Mouse (Mus musculus) kidney, embryonic 16.5 days (tissue): ENCODE measurements around the gene Gimap9. TPM values are rescaled to one million over a fixed set of nuclear protein-coding genes. Genes with fewer than 3 reads are reported as not detected.

Source experiments
- ATAC-seq: fragments of 200-750 bp; cut with Nextera tagmentation; 2 replicates; pipeline ENCODE4 v1.8.0; 2017; ENCODE audit warnings: moderate TSS enrichment; ENCODE audit not compliant: low FRiP score, low TSS enrichment
- H3K27ac ChIP-seq: fragments of 300-500 bp; sonication (generic); 2 replicates; pipeline ENCODE4 v1.5.1; 2014; ENCODE audit warnings: low read length
- H3K27me3 ChIP-seq: fragments of 300-500 bp; sonication (generic); 2 replicates; pipeline ENCODE4 v1.6.1; 2014; ENCODE audit warnings: low read length, control low read depth, mixed read lengths; ENCODE audit not compliant: insufficient read depth
- H3K36me3 ChIP-seq: fragments of 300-500 bp; sonication (generic); 2 replicates; pipeline ENCODE4 v1.6.1; 2014; ENCODE audit warnings: low read length, control low read depth, mixed read lengths; ENCODE audit not compliant: insufficient read depth
- H3K4me1 ChIP-seq: fragments of 300-500 bp; sonication (generic); 2 replicates; pipeline ENCODE4 v1.6.1; 2014; ENCODE audit warnings: low read length, control low read depth, mixed read lengths; ENCODE audit not compliant: insufficient read depth
- H3K4me2 ChIP-seq: fragments of 300-500 bp; sonication (generic); replicated peaks from 2 replicates; pipeline ENCODE4 v1.6.1; 2014; ENCODE audit warnings: low read depth, low read length
- H3K4me3 ChIP-seq: fragments of 300-500 bp; sonication (generic); 2 replicates; pipeline ENCODE4 v1.5.1; 2014; ENCODE audit warnings: mild to moderate bottlenecking, low read length
- H3K9ac ChIP-seq: fragments of 300-500 bp; sonication (generic); replicated peaks from 2 replicates; pipeline ENCODE4 v1.6.1; 2014; ENCODE audit warnings: low read length
- H3K9me3 ChIP-seq: fragments of 300-500 bp; sonication (generic); 2 replicates; pipeline ENCODE4 v1.6.1; 2016; ENCODE audit warnings: low read length, control low read depth
- WGBS: fragments of 180-500 bp; shearing (Covaris S2); extraction: QIAGEN DNeasy Blood & Tissue Kit; methylation state at CpG from one replicate; pipeline ENCODE4 v1.1.7; 2014; 5-methylcytosine and 5-hydroxymethylcytosine counted together
- polyA plus RNA-seq: library from polyadenylated mRNA; unstranded; fragments of >200 nt; fragmentation: Nextera tagmentation; extraction: Ambion mirVana; gene quantifications from 2 replicates; pipeline ENCODE4 v1.2.1, GENCODE M21; 2015

Gimap9 gene
- polyA plus RNA-seq, 1 experiment from 2014 or later = 14.8 TPM

DNA sequence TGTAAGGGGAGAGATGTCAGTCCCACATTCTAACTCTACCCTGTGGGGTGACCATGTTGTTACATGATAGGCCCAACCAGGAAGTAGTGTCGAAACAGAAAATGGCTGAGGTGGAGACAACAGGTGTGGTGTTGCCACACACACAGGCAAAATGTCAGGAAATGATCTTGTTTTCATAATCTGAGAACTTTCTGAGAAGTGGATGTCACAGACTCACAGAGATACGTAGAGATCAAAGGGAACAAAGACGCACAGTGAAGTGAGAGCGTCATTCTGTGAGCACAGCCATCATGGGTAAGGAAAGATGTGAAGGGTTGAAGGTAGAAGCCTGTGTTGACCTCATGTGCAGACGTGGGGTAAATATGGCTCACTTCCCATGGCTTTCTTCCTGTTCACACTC is 51.8 kb downstream of the Gimap9 start:
- Histone ChIP-seq H3K4me1 (no peaks in the 10 kb centered on the region; the same call in 1 of the 2 replicates), H3K4me2 (no peak overlapping the region), H3K4me3 (no peak overlapping the region), H3K27ac (no peak overlapping the region), H3K9me3 (0 out of 2 replicates have a peak, but pooled peaks cover 3% of the 10 kb centered on the region), H3K27me3 (no peaks in the 10 kb centered on the region), H3K9ac (no peak overlapping the region), H3K36me3 (no peaks in the 10 kb centered on the region)
- WGBS = 89% methylated on average over 5 of the region's 5 CpGs
- no peak for ATAC-seq

Other genes starting within 250 kb of the Gimap9 start
- gene Zfp467, start 230.3 kb upstream of the Gimap9 start, polyA plus RNA-seq = 32.0 and 33.9 TPM in 2 replicates
- 0.36 and 0.97 TPM in 2 replicates for gene Sspo, start 227.9 kb upstream of the Gimap9 start, polyA plus RNA-seq
- 32.7 and 33.8 TPM in 2 replicates for gene Atp6v0e2, start 138.5 kb upstream of the Gimap9 start, polyA plus RNA-seq
- gene Lrrc61, start 121.3 kb upstream of the Gimap9 start, polyA plus RNA-seq = 14.3 and 14.5 TPM in 2 replicates
- gene Rarres2, start 103.3 kb upstream of the Gimap9 start, polyA plus RNA-seq = 64.5 and 76.1 TPM in 2 replicates
- gene Gm45021, start 86.5 kb upstream of the Gimap9 start, polyA plus RNA-seq = not detected in 2 replicates
- 52.9 and 59.3 TPM in 2 replicates for gene Repin1, start 82.2 kb upstream of the Gimap9 start, polyA plus RNA-seq
- 0.69 TPM in 1 of 2 replicates, not detected in the other for gene Gm44965, start 82.2 kb upstream of the Gimap9 start, polyA plus RNA-seq
- gene Zfp775, start 74.1 kb upstream of the Gimap9 start, polyA plus RNA-seq = 7.5 and 9.3 TPM in 2 replicates
- gene AI854703, start 49.4 kb upstream of the Gimap9 start, polyA plus RNA-seq = 4.3 and 5.4 TPM in 2 replicates
- 3.5 TPM in 2 replicates for gene Gimap8, start 28.9 kb upstream of the Gimap9 start, polyA plus RNA-seq
- 84.6 and 86.0 TPM in 2 replicates for gene Gimap4, start 8.4 kb downstream of the Gimap9 start, polyA plus RNA-seq
- 59.4 and 67.3 TPM in 2 replicates for gene Gimap6, start 32.1 kb downstream of the Gimap9 start, polyA plus RNA-seq
- 1.4 and 2.4 TPM in 2 replicates for gene Gm28053, start 42.5 kb downstream of the Gimap9 start, polyA plus RNA-seq
- not detected in 2 replicates for gene Gimap7, start 42.5 kb downstream of the Gimap9 start, polyA plus RNA-seq
- gene Gimap1, start 62.9 kb downstream of the Gimap9 start, polyA plus RNA-seq = 39.5 and 43.2 TPM in 2 replicates
- 18.0 and 19.9 TPM in 2 replicates for gene Gimap5, start 70.1 kb downstream of the Gimap9 start, polyA plus RNA-seq
- 0.19 TPM in 1 of 2 replicates, not detected in the other for gene Gimap3, start 94.7 kb downstream of the Gimap9 start, polyA plus RNA-seq
- 194 and 227 TPM in 2 replicates for gene Tmem176a, start 164.8 kb downstream of the Gimap9 start, polyA plus RNA-seq
- 479 and 496 TPM in 2 replicates for gene Tmem176b, start 165.4 kb downstream of the Gimap9 start, polyA plus RNA-seq
- 4.7 and 6.0 TPM in 2 replicates for gene Aoc1, start 196.8 kb downstream of the Gimap9 start, polyA plus RNA-seq